Mouse (Mus musculus): ENCODE results near the gene Olfr420. TPM values are rescaled to one million over a fixed set of nuclear protein-coding genes. Genes with fewer than 3 reads are reported as not detected.

Gene Olfr420
- not detected in 2 replicates for polyA plus RNA-seq (2014; fragmentation: Nextera tagmentation; extraction: Ambion mirVana)

DNA sequence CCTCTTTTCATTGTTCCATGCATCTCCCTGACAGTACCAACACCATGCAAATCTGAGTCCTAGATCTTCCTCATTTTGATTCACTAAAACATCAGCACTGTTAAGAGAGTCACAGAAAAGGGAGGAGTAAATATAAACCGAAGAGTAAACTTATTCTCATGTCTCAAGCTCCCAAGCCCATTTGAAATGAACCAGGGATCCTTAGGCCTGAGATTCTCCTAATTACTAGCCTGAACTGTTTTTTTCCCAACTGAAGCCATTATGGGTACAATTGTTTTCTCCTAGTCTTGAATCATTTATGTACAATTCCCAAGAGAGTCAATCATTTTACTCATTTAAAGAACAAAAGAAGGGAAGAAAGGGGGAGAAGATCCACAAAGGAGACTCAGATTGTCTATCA, at the start of gene Olfr420:
TSS of gene Olfr420 (plus strand) at position 301 of the 400 bp plus-strand sequence.
- no peak for ATAC-seq (ENCODE audit: insufficient number of reproducible peaks, insufficient read depth, low FRiP score, low read depth)
- Histone ChIP-seq H3K4me2 (ENCODE audit: low read length) (no peak within 1 kb of the TSS), H3K27ac (replicated peaks in 1 of 2; ENCODE audit: control insufficient read depth in 1 of 2, insufficient read depth in 1 of 2, low read depth in 2 of 2, low read length in 2 of 2) (no peak within 1 kb of the TSS), H3K9ac (ENCODE audit: low read length) (no peak within 1 kb of the TSS), H3K4me1 (ENCODE audit: control insufficient read depth in 2 of 2, insufficient read depth in 2 of 2, low read length in 2 of 2) (no peaks in the 10 kb centered on the region), H3K9me3 (ENCODE audit: control insufficient read depth, low read length) (no peaks in the 10 kb centered on the region), H3K36me3 (ENCODE audit: control insufficient read depth, insufficient read depth, low read length) (no peaks in the 10 kb centered on the region), H3K4me3 (ENCODE audit: control insufficient read depth in 1 of 2, insufficient read depth in 1 of 2, low read depth in 1 of 2, low read length in 2 of 2) (no peak within 1 kb of the TSS), H3K27me3 (ENCODE audit: control insufficient read depth, insufficient read depth, low read length) (no peaks in the 10 kb centered on the region)
- WGBS: 81% methylated on average over 1 of the region's 1 CpGs

DNA sequence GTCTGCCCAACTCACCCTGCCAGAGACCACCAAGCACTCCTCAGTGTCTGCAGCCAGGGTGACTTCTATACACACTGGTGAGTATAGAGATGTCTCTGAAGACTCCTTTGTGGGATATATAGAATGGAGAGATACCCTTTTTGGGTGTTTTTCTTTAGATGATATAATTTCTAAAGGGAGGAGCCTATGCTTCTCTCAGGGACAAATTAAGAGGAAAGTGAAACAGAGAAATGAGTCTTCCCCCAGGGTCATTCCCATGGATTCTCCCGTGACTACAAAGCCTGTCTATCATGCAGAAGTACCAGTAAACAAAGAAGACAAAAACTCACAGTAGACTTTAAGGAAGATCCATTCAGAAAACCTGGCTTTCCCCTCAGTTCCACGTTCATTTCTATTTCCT, 34.4 kb upstream of the Olfr420 start, which contains the start of gene Olfr231:
TSS of gene Olfr231 (minus strand) at position 101 of the 400 bp plus-strand sequence.
- Histone ChIP-seq H3K4me3 (ENCODE audit: control insufficient read depth in 1 of 2, insufficient read depth in 1 of 2, low read depth in 1 of 2, low read length in 2 of 2) (no peak within 1 kb of the TSS), H3K4me2 (ENCODE audit: low read length) (no peak within 1 kb of the TSS), H3K4me1 (ENCODE audit: control insufficient read depth in 2 of 2, insufficient read depth in 2 of 2, low read length in 2 of 2) (no peaks in the 10 kb centered on the region), H3K27me3 (ENCODE audit: control insufficient read depth, insufficient read depth, low read length) (no peaks in the 10 kb centered on the region), H3K27ac (replicated peaks in 1 of 2; ENCODE audit: control insufficient read depth in 1 of 2, insufficient read depth in 1 of 2, low read depth in 2 of 2, low read length in 2 of 2) (no peak within 1 kb of the TSS), H3K9me3 (ENCODE audit: control insufficient read depth, low read length) (no peaks in the 10 kb centered on the region), H3K9ac (ENCODE audit: low read length) (no peak within 1 kb of the TSS), H3K36me3 (ENCODE audit: control insufficient read depth, insufficient read depth, low read length) (no peaks in the 10 kb centered on the region)
- ATAC-seq (ENCODE audit: insufficient number of reproducible peaks, insufficient read depth, low FRiP score, low read depth): no peak
- whole genome bisulfite sequencing: 59% methylated on average over 2 of the region's 2 CpGs

DNA sequence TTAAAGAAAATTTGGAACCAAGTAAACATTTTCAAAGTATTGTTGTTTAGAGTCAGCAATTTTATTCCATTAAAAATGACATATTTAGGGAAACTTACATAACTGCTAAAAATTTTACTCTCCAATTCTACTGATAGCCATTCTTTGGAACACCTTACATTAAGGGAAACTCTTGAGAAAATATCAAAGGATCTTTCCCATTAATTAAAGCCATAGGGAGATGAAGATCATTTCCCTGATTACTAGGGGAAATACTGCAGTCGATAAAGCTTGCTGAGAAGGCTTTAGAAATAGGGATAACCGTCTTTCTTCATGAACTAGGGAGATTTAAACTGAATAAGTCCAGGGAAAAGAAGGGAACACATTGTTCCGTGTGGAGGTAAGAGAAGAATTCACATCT, 24.2 kb upstream of the Olfr420 start, which contains the start of gene Olfr424:
TSS of gene Olfr424 (plus strand) at position 301 of the 400 bp plus-strand sequence.
- H3K9ac ChIP-seq (ENCODE audit: low read length): no peak within 1 kb of the TSS
- H3K27me3 ChIP-seq (ENCODE audit: control insufficient read depth, insufficient read depth, low read length): no peaks in the 10 kb centered on the region
- WGBS: 69% methylated on average over 3 of the region's 3 CpGs
- no peaks in the 10 kb centered on the region for H3K4me1 ChIP-seq (ENCODE audit: control insufficient read depth in 2 of 2, insufficient read depth in 2 of 2, low read length in 2 of 2)
- H3K27ac ChIP-seq (replicated peaks in 1 of 2; ENCODE audit: control insufficient read depth in 1 of 2, insufficient read depth in 1 of 2, low read depth in 2 of 2, low read length in 2 of 2): no peak within 1 kb of the TSS
- H3K4me3 ChIP-seq (ENCODE audit: control insufficient read depth in 1 of 2, insufficient read depth in 1 of 2, low read depth in 1 of 2, low read length in 2 of 2): no peak within 1 kb of the TSS
- no peaks in the 10 kb centered on the region for H3K9me3 ChIP-seq (ENCODE audit: control insufficient read depth, low read length)
- no peaks in the 10 kb centered on the region for H3K36me3 ChIP-seq (ENCODE audit: control insufficient read depth, insufficient read depth, low read length)
- no peak for ATAC-seq (ENCODE audit: insufficient number of reproducible peaks, insufficient read depth, low FRiP score, low read depth)
- no peak within 1 kb of the TSS for H3K4me2 ChIP-seq (ENCODE audit: low read length)

DNA sequence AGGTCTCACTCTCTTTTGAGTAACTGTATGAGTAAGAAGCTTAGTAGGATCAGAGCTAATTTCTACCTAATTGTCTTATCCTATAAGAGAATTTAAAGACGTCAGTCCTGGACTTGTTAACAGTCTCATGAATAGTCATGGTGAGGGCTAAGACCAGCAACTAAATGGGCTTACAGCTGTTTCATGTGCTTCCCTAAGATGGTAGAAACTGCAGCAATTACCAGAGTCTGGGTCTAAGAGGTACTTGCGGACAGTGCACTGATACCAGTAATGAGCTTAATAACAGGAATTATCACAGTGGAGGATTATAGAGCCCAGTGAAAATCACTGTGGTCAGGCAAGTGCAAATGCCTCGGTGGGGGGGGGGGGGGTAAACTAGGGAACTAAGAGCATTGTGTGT, 23.4 kb upstream of the Olfr420 start:
- WGBS: 71% methylated on average over 3 of the region's 3 CpGs
- no peak for ATAC-seq (ENCODE audit: insufficient number of reproducible peaks, insufficient read depth, low FRiP score, low read depth)

DNA sequence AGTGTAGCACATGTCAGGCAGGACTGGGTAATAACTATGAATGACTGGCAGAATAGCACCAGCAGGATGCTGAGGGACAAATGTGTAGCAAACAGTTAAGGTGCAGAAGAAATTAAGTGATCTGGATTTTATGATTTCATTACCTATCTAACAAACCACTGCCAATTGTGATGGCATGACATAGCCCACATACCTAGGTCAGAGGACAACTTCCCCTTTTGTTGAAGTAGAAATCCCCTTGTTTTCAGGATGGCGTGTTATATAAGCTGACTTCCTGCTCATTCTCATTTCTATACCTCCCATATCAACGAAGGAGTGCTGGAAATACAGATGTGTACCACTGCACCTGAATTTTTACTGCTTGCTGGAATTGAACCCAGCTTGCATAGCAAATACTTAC, 14.0 kb upstream of the Olfr420 start:
- ATAC-seq (ENCODE audit: insufficient number of reproducible peaks, insufficient read depth, low FRiP score, low read depth): no peak
- Histone ChIP-seq H3K27ac (replicated peaks in 1 of 2; ENCODE audit: control insufficient read depth in 1 of 2, insufficient read depth in 1 of 2, low read depth in 2 of 2, low read length in 2 of 2) (no peak overlapping the region), H3K9ac (ENCODE audit: low read length) (no peak overlapping the region), H3K9me3 (ENCODE audit: control insufficient read depth, low read length) (no peaks in the 10 kb centered on the region), H3K4me1 (ENCODE audit: control insufficient read depth in 2 of 2, insufficient read depth in 2 of 2, low read length in 2 of 2) (peaks cover 0 to under 1% of the 10 kb centered on the region in 2 experiments; a peak in 1 of 4 replicates), H3K36me3 (ENCODE audit: control insufficient read depth, insufficient read depth, low read length) (no peaks in the 10 kb centered on the region), H3K4me2 (ENCODE audit: low read length) (no peak overlapping the region), H3K4me3 (ENCODE audit: control insufficient read depth in 1 of 2, insufficient read depth in 1 of 2, low read depth in 1 of 2, low read length in 2 of 2) (no peak overlapping the region), H3K27me3 (ENCODE audit: control insufficient read depth, insufficient read depth, low read length) (no peaks in the 10 kb centered on the region)
- 73% methylated on average over 2 of the region's 2 CpGs for WGBS

More for the DNA sequence above, 23.4 kb upstream of the Olfr420 start:
- no peaks in the 10 kb centered on the region for H3K27me3 ChIP-seq (ENCODE audit: control insufficient read depth, insufficient read depth, low read length)
- H3K27ac ChIP-seq (replicated peaks in 1 of 2; ENCODE audit: control insufficient read depth in 1 of 2, insufficient read depth in 1 of 2, low read depth in 2 of 2, low read length in 2 of 2): no peak overlapping the region
- H3K9ac ChIP-seq (ENCODE audit: low read length): no peak overlapping the region
- no peaks in the 10 kb centered on the region for H3K4me1 ChIP-seq (ENCODE audit: control insufficient read depth in 2 of 2, insufficient read depth in 2 of 2, low read length in 2 of 2)
- no peak overlapping the region for H3K4me2 ChIP-seq (ENCODE audit: low read length)
- H3K36me3 ChIP-seq (ENCODE audit: control insufficient read depth, insufficient read depth, low read length): no peaks in the 10 kb centered on the region
- no peaks in the 10 kb centered on the region for H3K9me3 ChIP-seq (ENCODE audit: control insufficient read depth, low read length)
- no peak overlapping the region for H3K4me3 ChIP-seq (ENCODE audit: control insufficient read depth in 1 of 2, insufficient read depth in 1 of 2, low read depth in 1 of 2, low read length in 2 of 2)

DNA sequence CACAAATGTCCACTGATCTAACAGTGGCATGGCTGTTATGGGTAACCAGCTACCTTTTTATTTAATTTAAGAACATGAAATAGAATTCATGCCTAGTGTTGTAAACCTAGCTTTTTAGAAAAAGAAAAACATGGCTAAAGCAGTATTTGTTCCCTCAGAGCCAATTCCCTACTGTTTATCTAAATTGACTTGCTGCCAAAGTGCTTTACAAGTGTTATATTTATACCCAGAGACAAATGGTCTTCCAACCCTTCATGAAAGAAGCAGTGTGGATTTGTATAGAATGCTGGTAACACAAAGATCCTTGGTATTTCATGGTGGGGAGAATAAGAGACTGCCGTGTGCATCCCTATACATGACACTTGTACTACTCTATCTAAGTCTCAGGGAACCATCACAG, 8.7 kb upstream of the Olfr420 start:
- Histone ChIP-seq H3K36me3 (ENCODE audit: control insufficient read depth, insufficient read depth, low read length) (no peaks in the 10 kb centered on the region), H3K9ac (ENCODE audit: low read length) (no peak overlapping the region), H3K4me3 (ENCODE audit: control insufficient read depth in 1 of 2, insufficient read depth in 1 of 2, low read depth in 1 of 2, low read length in 2 of 2) (no peak overlapping the region), H3K27me3 (ENCODE audit: control insufficient read depth, insufficient read depth, low read length) (no peaks in the 10 kb centered on the region), H3K4me2 (ENCODE audit: low read length) (no peak overlapping the region), H3K4me1 (ENCODE audit: control insufficient read depth in 2 of 2, insufficient read depth in 2 of 2, low read length in 2 of 2) (peaks cover 0 to 9% of the 10 kb centered on the region in 2 experiments; a peak in 2 of 4 replicates), H3K27ac (replicated peaks in 1 of 2; ENCODE audit: control insufficient read depth in 1 of 2, insufficient read depth in 1 of 2, low read depth in 2 of 2, low read length in 2 of 2) (no peak overlapping the region), H3K9me3 (ENCODE audit: control insufficient read depth, low read length) (no peaks in the 10 kb centered on the region)
- WGBS: 24% methylated on average over 1 of the region's 1 CpGs
- no peak for ATAC-seq (ENCODE audit: insufficient number of reproducible peaks, insufficient read depth, low FRiP score, low read depth)

DNA sequence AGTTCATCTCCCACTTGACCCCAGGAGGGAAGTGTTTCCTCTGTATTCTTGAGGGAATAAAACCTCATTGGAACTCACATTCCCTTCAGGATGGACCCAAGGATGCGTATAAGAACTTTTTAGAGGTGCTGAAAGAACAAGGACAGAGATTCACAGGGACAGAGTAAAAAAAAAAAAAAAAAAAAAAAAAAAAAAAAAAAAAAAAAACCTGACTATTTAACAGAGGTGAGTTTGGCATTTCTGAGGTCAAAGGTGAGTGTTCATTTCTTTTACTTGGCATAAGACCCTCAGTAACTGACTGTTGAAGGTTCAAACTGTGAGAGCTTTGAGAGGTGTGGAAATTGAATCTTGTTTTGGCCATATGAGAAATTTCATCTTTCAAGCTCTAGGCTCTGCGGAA, 6.1 kb upstream of the Olfr420 start:
- H3K4me1 ChIP-seq (ENCODE audit: control insufficient read depth in 2 of 2, insufficient read depth in 2 of 2, low read length in 2 of 2): peaks cover 0 to 9% of the 10 kb centered on the region in 2 experiments; a peak in 2 of 4 replicates
- H3K27ac ChIP-seq (replicated peaks in 1 of 2; ENCODE audit: control insufficient read depth in 1 of 2, insufficient read depth in 1 of 2, low read depth in 2 of 2, low read length in 2 of 2): no peak overlapping the region
- H3K4me3 ChIP-seq (ENCODE audit: control insufficient read depth in 1 of 2, insufficient read depth in 1 of 2, low read depth in 1 of 2, low read length in 2 of 2): no peak overlapping the region
- H3K9ac ChIP-seq (ENCODE audit: low read length): no peak overlapping the region
- H3K27me3 ChIP-seq (ENCODE audit: control insufficient read depth, insufficient read depth, low read length): no peaks in the 10 kb centered on the region
- no peak for ATAC-seq (ENCODE audit: insufficient number of reproducible peaks, insufficient read depth, low FRiP score, low read depth)
- no peak overlapping the region for H3K4me2 ChIP-seq (ENCODE audit: low read length)
- WGBS: 74% methylated on average over 2 of the region's 2 CpGs
- no peaks in the 10 kb centered on the region for H3K36me3 ChIP-seq (ENCODE audit: control insufficient read depth, insufficient read depth, low read length)
- H3K9me3 ChIP-seq (ENCODE audit: control insufficient read depth, low read length): no peaks in the 10 kb centered on the region

DNA sequence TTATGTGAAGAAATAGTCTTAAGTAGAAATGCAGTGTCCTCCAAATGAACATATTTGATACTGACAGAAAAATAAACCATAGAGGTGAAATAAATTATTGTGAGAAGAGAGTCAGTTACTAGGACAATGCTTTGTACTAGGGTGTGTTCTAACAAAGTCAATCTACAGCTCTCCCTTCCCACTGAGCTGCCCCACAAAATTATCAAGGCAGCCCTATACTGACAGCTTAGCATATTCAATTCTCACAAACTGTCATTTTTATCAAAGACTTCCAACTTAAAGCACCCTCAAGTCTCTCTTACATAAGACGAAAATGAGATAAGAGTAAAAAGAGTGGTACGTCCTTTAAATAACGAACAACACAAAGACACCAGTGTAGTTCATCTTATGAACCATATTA, 2.2 kb downstream of the Olfr420 start:
- no peak for ATAC-seq (ENCODE audit: insufficient number of reproducible peaks, insufficient read depth, low FRiP score, low read depth)
- Histone ChIP-seq H3K4me2 (ENCODE audit: low read length) (no peak overlapping the region), H3K27ac (replicated peaks in 1 of 2; ENCODE audit: control insufficient read depth in 1 of 2, insufficient read depth in 1 of 2, low read depth in 2 of 2, low read length in 2 of 2) (no peak overlapping the region), H3K9me3 (ENCODE audit: control insufficient read depth, low read length) (no peaks in the 10 kb centered on the region), H3K4me1 (ENCODE audit: control insufficient read depth in 2 of 2, insufficient read depth in 2 of 2, low read length in 2 of 2) (no peaks in the 10 kb centered on the region), H3K36me3 (ENCODE audit: control insufficient read depth, insufficient read depth, low read length) (no peaks in the 10 kb centered on the region), H3K27me3 (ENCODE audit: control insufficient read depth, insufficient read depth, low read length) (no peaks in the 10 kb centered on the region), H3K9ac (ENCODE audit: low read length) (no peak overlapping the region), H3K4me3 (ENCODE audit: control insufficient read depth in 1 of 2, insufficient read depth in 1 of 2, low read depth in 1 of 2, low read length in 2 of 2) (no peak overlapping the region)
- WGBS: 70% methylated on average over 3 of the region's 3 CpGs

Measured in heart, embryonic 14.5 days (tissue).